In the genomic region with DNA sequence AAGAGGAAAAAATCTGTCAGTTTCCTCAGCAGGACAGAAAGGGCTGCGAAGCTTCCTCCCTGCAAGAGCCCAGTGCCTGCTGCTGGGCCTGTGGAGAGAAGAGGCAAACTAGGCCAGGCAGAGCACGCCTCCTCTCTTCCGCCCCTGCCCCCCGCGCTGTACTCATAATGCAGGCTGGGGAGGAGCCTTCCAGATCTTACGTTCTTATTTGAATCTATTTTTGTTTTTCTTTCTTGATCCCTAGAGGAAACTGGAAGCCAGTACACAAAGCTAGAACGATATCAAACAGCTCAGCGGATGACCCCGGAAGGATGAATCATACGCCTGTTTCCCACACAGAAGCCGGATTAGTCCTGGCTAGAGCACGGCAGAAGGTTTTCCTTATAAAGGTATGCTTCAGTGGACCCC, we compare ENCODE assay signal across 8 mouse cellular contexts.
DNase-seq lines count a peak whose midpoint lies in the region; ATAC-seq and TF ChIP-seq lines count a peak whose summit lies in the region.

No protein-coding gene starts in this region.

- ATAC-seq in forebrain, embryonic 12.5 days (ENCODE audit: low FRiP score), result peak; percentile 79
- peak; percentile 95 for ATAC-seq in lung, embryonic 14.5 days (ENCODE audit: insufficient read depth)
- peak; percentile 25; the same call in 1 of the 2 replicates for ATAC-seq in neutrophil, adult 5-6 weeks (ENCODE audit: extremely low read depth, insufficient number of reproducible peaks, low FRiP score, poor library complexity, severe bottlenecking)

- H3K9me3 ChIP-seq in forebrain, embryonic 12.5 days, result no peaks in the 10 kb centered on the region
- no peaks in the 10 kb centered on the region for H3K9me3 ChIP-seq in lung, embryonic 14.5 days (ENCODE audit: low read depth, low read length)

- peak overlapping the region; percentile 48 for H3K4me3 ChIP-seq in brown adipose tissue, adult 24 weeks (ENCODE audit: insufficient read depth, low read depth, low read length)
- H3K4me3 ChIP-seq in forebrain, embryonic 12.5 days (replicated peaks), result peak overlapping the region; percentile 26
- H3K4me3 ChIP-seq in lung, embryonic 14.5 days (ENCODE audit: low read depth, low read length), result peak overlapping the region; percentile 27

- intact Hi-C loops in heart, postnatal 25 days (cut with DNase I), result loop anchor here (1.0 to 2.0 kb wide), 2 partner anchors 226 to 259 kb away; no protein-coding TSS in a partner anchor

- 0 out of 2 replicates have a peak, but pooled peaks cover 4% of the 10 kb centered on the region for H3K27me3 ChIP-seq in forebrain, embryonic 12.5 days
- H3K27me3 ChIP-seq in lung, embryonic 14.5 days (ENCODE audit: insufficient read depth, low read length), result no peaks in the 10 kb centered on the region

- H3K27ac ChIP-seq in brown adipose tissue, adult 24 weeks (replicated peaks; ENCODE audit: low read depth, low read length), result peak overlapping the region; percentile 76
- peak overlapping the region; percentile 59 for H3K27ac ChIP-seq in forebrain, embryonic 12.5 days
- H3K27ac ChIP-seq in lung, embryonic 14.5 days (ENCODE audit: low read depth), result peak overlapping the region; percentile 76

- H3K36me3 ChIP-seq in forebrain, embryonic 12.5 days (replicated peaks), result no peaks in the 10 kb centered on the region
- H3K36me3 ChIP-seq in lung, embryonic 14.5 days (ENCODE audit: insufficient read depth), result no peaks in the 10 kb centered on the region

- peak; percentile 10; the same call in 1 of the 2 replicates for TF ChIP-seq CTCF in lung, embryonic 14.5 days (IDR thresholded peaks at IDR 0.05; ENCODE audit: low read depth)

- peak overlapping the region; percentile 52 for H3K4me2 ChIP-seq in forebrain, embryonic 12.5 days
- H3K4me2 ChIP-seq in lung, embryonic 14.5 days, result peak overlapping the region; percentile 60

- no peaks in the 10 kb centered on the region for H3K4me1 ChIP-seq in brown adipose tissue, adult 24 weeks (ENCODE audit: control insufficient read depth, insufficient read depth, insufficient read length, low read length)
- H3K4me1 ChIP-seq in forebrain, embryonic 12.5 days, result peaks cover 7% of the 10 kb centered on the region
- no peaks in the 10 kb centered on the region for H3K4me1 ChIP-seq in lung, embryonic 14.5 days (ENCODE audit: insufficient read depth)

- peak overlapping the region; percentile 42 for H3K9ac ChIP-seq in forebrain, embryonic 12.5 days
- peak overlapping the region; percentile 33; the same call in 1 of the 2 replicates for H3K9ac ChIP-seq in lung, embryonic 14.5 days

- WGBS in forebrain, embryonic 12.5 days, result 3% methylated on average over 12 of the region's 12 CpGs
- 16% methylated on average over 12 of the region's 12 CpGs for WGBS in large intestine, adult 2 months
- WGBS in lung, embryonic 14.5 days, result 8% methylated on average over 12 of the region's 12 CpGs

- DNase-seq in MN1 (ENCODE audit: low spot score), result peak; percentile 87
- peak; percentile 35 for DNase-seq in heart, postnatal 25 days (ENCODE audit: low spot score)
- peak; percentile 39 for DNase-seq in large intestine, adult 2 months (ENCODE audit: low read depth, low spot score)
- peak; percentile 80 for DNase-seq in lung, embryonic 14.5 days
- peak; percentile 72 for DNase-seq in thymus, postnatal 14 days

Comparison
In these comparisons a context has a peak if more than half of its experiments do, and no peak if none do; other contexts are left out.
1. Peak in every context shown above with its lines: DNase-seq, ATAC-seq, H3K4me3 ChIP-seq and H3K27ac ChIP-seq.
2. DNase-seq: peak in every context shown above with its lines; median percentile 87 in MN1; 80 in lung, embryonic 14.5 days; 72 in thymus, postnatal 14 days; 39 in large intestine, adult 2 months; 35 in heart, postnatal 25 days.
3. ATAC-seq: peak in every context shown above with its lines; median percentile 95 in lung, embryonic 14.5 days; 79 in forebrain, embryonic 12.5 days; 25 in neutrophil, adult 5-6 weeks.